Mouse (Mus musculus) thymus, adult 2 months (tissue): ENCODE data around the gene Adamts7. TPM values are rescaled to one million over a fixed set of nuclear protein-coding genes. Genes with fewer than 3 reads are reported as not detected.

Source experiments
- DNase-seq: peaks from one replicate; pipeline ENCODE4 v3.0.0; 2021
- H3K27ac ChIP-seq: fragments of 200-500 bp; 2 replicates; pipeline ENCODE4 v1.5.1; 2012; ENCODE audit warnings: low read length, control low read depth; ENCODE audit not compliant: control insufficient read depth, insufficient read depth
- H3K27me3 ChIP-seq: fragments of 200-500 bp; 2 replicates; pipeline ENCODE4 v1.6.1; 2012; ENCODE audit warnings: mild to moderate bottlenecking, low read length, moderate library complexity, mixed read lengths; ENCODE audit not compliant: control insufficient read depth, insufficient read depth
- H3K36me3 ChIP-seq: fragments of 200-500 bp; 2 replicates; pipeline ENCODE4 v1.6.1; 2012; ENCODE audit warnings: mild to moderate bottlenecking, low read length, moderate library complexity; ENCODE audit not compliant: control insufficient read depth, insufficient read depth
- H3K4me1 ChIP-seq: fragments of 200-500 bp; replicated peaks from 2 replicates; pipeline ENCODE4 v1.6.1; 2012; ENCODE audit warnings: low read length; ENCODE audit not compliant: control insufficient read depth, insufficient read depth
- H3K4me3 ChIP-seq: fragments of 200-500 bp; 2 replicates; pipeline ENCODE4 v1.5.1; 2012; ENCODE audit warnings: mild to moderate bottlenecking, low read length, control low read depth, moderate library complexity; ENCODE audit not compliant: control insufficient read depth, insufficient read depth
- CTCF ChIP-seq: fragments of 200-500 bp; IDR thresholded peaks from 2 replicates; pipeline ENCODE4 v1.5.1; 2012; ENCODE audit warnings: mild to moderate bottlenecking, control low read depth, low read length, moderate library complexity, borderline replicate concordance; ENCODE audit not compliant: control insufficient read depth, poor library complexity, insufficient read depth; ENCODE audit errors: extremely low read depth
- POLR2A ChIP-seq: fragments of 200-500 bp; IDR thresholded peaks from 2 replicates; pipeline ENCODE4 v1.6.1; 2012; ENCODE audit warnings: mild to moderate bottlenecking, low read length, control low read depth, moderate library complexity; ENCODE audit not compliant: control insufficient read depth, poor library complexity, insufficient read depth; ENCODE audit errors: extremely low read depth
- WGBS: fragments of 180-500 bp; shearing (Covaris S2); methylation state at CpG from one replicate; pipeline ENCODE4 v1.1.7; 2018; 5-methylcytosine and 5-hydroxymethylcytosine counted together
- polyA plus RNA-seq: library from polyadenylated mRNA; depleted of rRNA; stranded (reverse); fragments of >200 nt; gene quantifications from 2 replicates; pipeline ENCODE4 v1.2.3, GENCODE M21; 2012

Adamts7 gene
- polyA plus RNA-seq, 1 experiment: 5.0 TPM

DNA sequence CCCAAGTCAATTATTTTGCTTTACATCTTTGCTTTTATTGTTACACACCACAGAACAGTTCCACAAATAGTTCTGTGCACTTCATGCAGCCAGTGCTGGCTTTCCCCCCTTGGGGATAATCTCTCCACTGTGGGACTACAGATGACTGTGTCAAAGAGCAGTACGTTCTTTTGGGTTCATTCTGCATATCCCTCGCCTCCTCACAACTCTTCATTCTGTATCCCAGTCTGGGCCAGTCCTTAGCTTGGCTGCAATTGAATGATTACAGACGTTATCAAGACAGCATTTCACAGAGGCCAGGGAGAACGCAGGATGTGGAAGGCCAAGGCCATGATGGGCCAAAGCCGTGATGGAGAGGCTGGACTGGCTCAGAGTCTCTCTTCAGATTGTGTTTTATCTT, 16.0 kb upstream of the Adamts7 start:
- Histone ChIP-seq H3K4me3 (no peak overlapping the region), H3K4me1 (no peaks in the 10 kb centered on the region), H3K27me3 (no peaks in the 10 kb centered on the region), H3K27ac (no peak overlapping the region), H3K36me3 (no peaks in the 10 kb centered on the region)
- no peak for TF ChIP-seq POLR2A
- no peak for TF ChIP-seq CTCF
- no peak for DNase-seq
- WGBS: 89% methylated on average over 5 of the region's 5 CpGs

DNA sequence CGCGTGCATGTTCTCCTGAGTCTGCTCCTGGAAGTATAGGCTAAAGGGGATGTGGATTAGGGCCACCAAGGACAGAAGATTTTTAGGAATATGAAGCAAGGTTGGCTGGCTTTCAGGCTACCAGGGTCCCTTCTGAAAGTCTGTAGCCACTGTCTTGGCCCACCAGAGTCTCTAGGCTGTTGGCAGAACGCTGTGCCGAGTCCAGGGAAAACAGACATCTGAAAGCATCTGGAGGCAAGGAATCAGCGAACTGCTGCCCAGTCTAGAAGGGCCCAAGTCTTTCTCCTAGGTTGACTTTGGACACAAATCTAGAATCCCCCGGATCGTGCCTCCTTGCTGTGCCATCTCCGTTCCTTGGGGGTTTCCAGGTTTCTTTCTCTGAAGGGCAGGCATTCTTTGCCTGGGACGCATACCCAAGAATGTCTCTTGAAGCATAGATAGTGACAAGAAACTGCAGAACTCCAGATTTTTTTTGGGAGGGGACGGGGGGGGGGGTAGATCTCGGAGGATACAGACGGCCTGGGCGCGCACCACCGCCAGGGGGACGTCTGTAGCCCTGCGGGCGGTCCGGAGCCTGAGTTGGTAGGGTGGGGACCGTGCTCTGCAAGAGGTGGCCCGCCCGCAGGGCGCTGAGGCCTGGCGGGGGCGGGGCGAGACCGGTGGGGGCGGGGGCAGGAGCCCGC, 485 bp upstream of the Adamts7 start:
- H3K27me3 ChIP-seq: peaks cover 10% of the 10 kb centered on the region; the same call in 1 of the 2 replicates
- WGBS: 13% methylated on average over 27 of the region's 29 CpGs
- TF ChIP-seq CTCF (peak; percentile 27; the same call in 1 of the 2 replicates), POLR2A (no peak)

GRCm38 (mm10) chr9:90163749-90164095, 853 bp downstream of the Adamts7 start:
- Histone ChIP-seq H3K27me3 (peaks cover 10% of the 10 kb centered on the region; the same call in 1 of the 2 replicates), H3K4me3 (peak overlapping the region; percentile 43), H3K27ac (no peak overlapping the region), H3K4me1 (peaks cover 7% of the 10 kb centered on the region), H3K36me3 (no peaks in the 10 kb centered on the region)
- TF ChIP-seq POLR2A: no peak
- no peak for TF ChIP-seq CTCF
- WGBS: 9% methylated on average over 18 of the region's 18 CpGs
- DNase-seq: no peak

More for the DNA sequence above, 485 bp upstream of the Adamts7 start:
- Histone ChIP-seq H3K27ac (no peak overlapping the region), H3K4me3 (peak overlapping the region; percentile 22), H3K36me3 (no peaks in the 10 kb centered on the region), H3K4me1 (peaks cover 7% of the 10 kb centered on the region)
- peak; percentile 52 for DNase-seq

DNA sequence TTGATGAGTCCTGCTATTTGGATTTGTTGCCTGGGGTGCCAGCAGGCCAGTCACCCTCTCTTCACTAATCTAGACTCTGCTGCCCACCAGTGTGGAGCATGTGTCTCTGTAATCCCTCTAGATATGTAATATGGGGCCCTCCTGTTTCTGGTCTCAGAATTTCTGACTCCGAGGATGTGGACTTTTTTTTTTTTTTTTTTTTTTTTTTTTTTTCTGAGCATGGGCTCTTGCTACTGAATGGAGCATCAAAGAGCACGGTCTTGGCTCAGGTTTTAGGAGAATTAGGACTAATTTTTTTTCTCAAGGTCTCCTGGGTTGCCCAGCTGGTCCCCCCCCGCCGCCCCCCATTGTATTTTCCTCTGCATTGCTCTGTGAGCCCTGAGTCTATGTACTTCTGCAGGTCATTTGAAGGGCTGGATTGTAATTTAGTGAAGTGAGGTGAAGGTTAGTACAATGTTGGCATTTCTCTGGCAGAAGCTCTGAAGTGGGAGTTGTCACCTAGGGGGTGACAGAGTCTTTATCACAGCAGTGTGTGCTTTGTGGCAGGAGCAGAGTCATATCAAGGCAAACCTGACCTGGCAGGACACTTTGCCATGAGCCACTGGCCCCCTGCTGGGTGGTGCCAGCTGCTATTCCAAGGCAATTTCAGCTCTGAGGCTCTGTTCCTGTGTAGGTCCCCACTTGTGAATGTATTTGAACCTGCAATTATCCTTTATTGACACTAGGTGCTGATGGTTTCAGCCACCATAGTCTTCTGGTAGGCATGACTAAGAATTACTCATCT, 2.0 kb downstream of the Adamts7 start:
- 82% methylated on average over 4 of the region's 4 CpGs for WGBS
- Histone ChIP-seq H3K36me3 (no peaks in the 10 kb centered on the region), H3K27me3 (peaks cover 10% of the 10 kb centered on the region; the same call in 1 of the 2 replicates), H3K27ac (no peak overlapping the region), H3K4me1 (peaks cover 7% of the 10 kb centered on the region), H3K4me3 (no peak overlapping the region)
- TF ChIP-seq CTCF (no peak), POLR2A (no peak)
- DNase-seq: no peak

GRCm38 (mm10) chr9:90165590-90165989, 2.7 kb downstream of the Adamts7 start:
- WGBS: 87% methylated on average over 4 of the region's 4 CpGs
- no peak for DNase-seq
- peaks cover 10% of the 10 kb centered on the region; the same call in 1 of the 2 replicates for H3K27me3 ChIP-seq

DNA sequence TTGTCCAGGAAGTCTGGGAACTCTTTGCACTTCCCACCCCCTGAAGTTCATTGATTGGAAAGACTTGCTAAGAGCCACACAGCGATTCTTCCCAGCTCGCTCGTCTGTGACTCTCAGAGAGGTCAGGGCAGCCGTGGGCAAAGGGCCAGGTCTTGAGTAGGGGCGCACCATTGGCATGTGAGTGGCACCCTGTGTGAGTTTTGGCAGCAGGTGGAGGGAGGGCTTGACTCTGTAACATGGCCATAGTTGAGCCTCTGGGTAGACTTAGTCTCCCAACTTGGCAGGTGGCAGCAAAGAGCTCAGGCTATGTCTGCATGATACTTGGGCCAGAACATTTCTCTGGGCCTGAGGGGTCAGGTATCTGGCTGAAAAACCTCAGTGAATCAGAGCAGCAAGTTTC, 3.7 kb downstream of the Adamts7 start:
- Histone ChIP-seq H3K4me1 (peaks cover 7% of the 10 kb centered on the region), H3K36me3 (no peaks in the 10 kb centered on the region), H3K27me3 (peaks cover 10% of the 10 kb centered on the region; the same call in 1 of the 2 replicates), H3K4me3 (no peak overlapping the region), H3K27ac (no peak overlapping the region)
- WGBS: 91% methylated on average over 5 of the region's 5 CpGs
- TF ChIP-seq POLR2A (no peak), CTCF (no peak)
- no peak for DNase-seq

More at GRCm38 (mm10) chr9:90165590-90165989, 2.7 kb downstream of the Adamts7 start:
- TF ChIP-seq POLR2A (no peak), CTCF (no peak)
- Histone ChIP-seq H3K4me1 (peaks cover 7% of the 10 kb centered on the region), H3K27ac (no peak overlapping the region), H3K4me3 (no peak overlapping the region), H3K36me3 (no peaks in the 10 kb centered on the region)

DNA sequence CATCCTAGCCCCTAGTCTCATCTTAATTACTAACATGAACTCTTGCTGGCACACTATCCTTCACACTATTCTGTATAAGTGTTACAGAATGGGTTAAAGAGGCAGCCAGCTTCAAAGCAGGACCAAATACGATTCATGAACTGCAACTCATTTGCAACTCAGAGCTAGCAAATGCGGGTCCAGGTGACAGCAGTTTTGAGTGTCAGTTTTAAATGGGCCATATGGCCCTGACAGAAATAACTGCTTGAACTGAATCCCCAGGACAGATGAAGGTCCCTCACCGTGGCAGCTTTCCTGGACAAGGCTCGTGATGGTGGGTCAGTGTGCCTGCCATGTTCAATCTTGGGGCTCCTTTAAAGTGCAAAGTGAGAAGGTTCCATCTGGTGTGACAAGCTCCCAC, 7.1 kb downstream of the Adamts7 start:
- no peaks in the 10 kb centered on the region for H3K27me3 ChIP-seq

More for the DNA sequence above, 7.1 kb downstream of the Adamts7 start:
- TF ChIP-seq CTCF (no peak), POLR2A (no peak)
- H3K36me3 ChIP-seq: no peaks in the 10 kb centered on the region
- no peaks in the 10 kb centered on the region for H3K4me1 ChIP-seq
- H3K4me3 ChIP-seq: no peak overlapping the region
- no peak for DNase-seq
- no peak overlapping the region for H3K27ac ChIP-seq
- WGBS: 88% methylated on average over 4 of the region's 4 CpGs
